Mouse (Mus musculus): ENCODE measurements around the gene Prkcz. TPM values are rescaled to one million over a fixed set of nuclear protein-coding genes. Genes with fewer than 3 reads are reported as not detected.

Prkcz gene
- 1 to 10 TPM; 1.1 to 2.1 TPM for total RNA-seq (2021)
- long read RNA-seq, experiment 1, partial matches to known transcripts, result 3 of 9 reads
- long read RNA-seq, experiment 1, other reads (novel, unspliced or antisense), result 2 of 9 reads
- long read RNA-seq, experiment 2, partial matches to known transcripts, result 3 of 7 reads
- long read RNA-seq, experiment 2, other reads (novel, unspliced or antisense), result 1 of 7 reads

DNA sequence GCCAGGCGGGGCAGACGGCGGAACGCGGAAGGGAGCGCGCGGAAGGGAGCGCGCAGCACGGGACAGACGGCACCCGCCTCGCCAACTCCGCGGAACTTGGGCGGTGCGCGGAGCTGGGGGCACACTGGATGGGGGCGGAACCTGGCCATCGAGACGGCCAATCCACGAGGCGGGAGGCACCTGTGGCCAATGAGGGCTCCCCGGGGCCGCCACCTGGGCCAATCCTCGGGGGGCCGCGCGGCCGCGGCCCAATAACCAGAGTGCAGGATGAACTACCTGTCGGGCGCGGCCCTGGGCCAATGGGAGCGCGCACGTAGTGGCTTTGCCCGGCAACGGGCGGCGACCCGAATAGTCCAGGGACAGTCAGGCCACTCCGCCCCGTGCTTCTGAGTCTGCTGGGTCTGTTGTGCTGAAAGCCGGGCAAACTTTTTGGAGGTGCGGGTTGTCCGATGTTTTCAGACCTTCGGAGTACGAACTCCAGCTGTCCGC, at the start of gene Prkcz:
Gene Prkcz (minus strand): TSS at position 59 of the 489 bp plus-strand sequence.
- DNase-seq, result peak; percentile 87
- Histone ChIP-seq H3K27ac (peak within 1 kb of the TSS; percentile 53), H3K4me3 (peak within 1 kb of the TSS; percentile 72)
- TF ChIP-seq CTCF (IDR thresholded peaks at IDR 0.05), result no peak
- intact Hi-C loops (cut with DNase I), result loop anchor here (10.0 kb wide), 1 partner anchor 343 kb away; the partner anchor contains the start of gene Ssu72

DNA sequence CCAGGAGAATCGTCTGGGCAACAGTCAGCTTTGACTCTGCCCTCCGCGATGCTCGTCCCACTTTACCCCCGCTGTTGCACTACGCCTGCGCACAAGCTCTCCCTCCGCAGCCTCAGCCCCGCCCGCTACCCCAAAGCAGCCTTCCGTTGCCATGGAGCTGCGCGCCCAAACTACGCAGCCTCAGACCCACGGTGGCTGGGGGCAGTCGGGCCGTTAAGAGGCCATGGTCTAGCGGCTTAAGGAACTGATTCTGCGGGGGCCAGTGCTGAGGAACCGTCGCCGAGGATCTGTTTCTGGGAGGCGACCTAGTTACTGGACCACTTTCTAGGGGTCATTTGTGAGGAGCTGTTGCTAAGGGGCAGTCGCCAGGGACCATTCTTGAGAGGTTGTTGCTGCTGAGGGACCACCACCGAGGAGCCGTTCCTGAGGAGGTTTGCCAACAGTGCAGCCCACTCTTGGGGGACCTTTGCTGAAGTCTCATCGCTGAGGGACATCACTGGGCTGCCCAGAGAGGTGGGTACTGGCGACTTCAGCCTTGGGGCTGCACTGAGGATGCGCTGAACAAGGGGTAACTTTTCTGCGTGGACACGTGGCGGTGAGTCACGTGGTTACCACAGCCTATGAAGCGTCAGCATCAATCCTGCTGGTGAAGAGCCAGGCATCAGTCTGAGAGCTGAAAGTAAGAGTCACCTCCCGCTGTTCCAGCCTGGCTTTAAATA, 48.1 kb upstream of the Prkcz start, which contains the start of gene Cfap74:
Gene Cfap74 (plus strand): TSS at position 133 of the 719 bp plus-strand sequence.
- Histone ChIP-seq H3K4me3 (peak within 1 kb of the TSS; percentile 78), H3K27ac (peak within 1 kb of the TSS; percentile 71)
- intact Hi-C loops (cut with DNase I), result loop anchor here (2.0 to 5.0 kb wide), 2 partner anchors 40 to 87 kb away; no protein-coding TSS in a partner anchor
- peak; percentile 88 for DNase-seq
- no peak for TF ChIP-seq CTCF (IDR thresholded peaks at IDR 0.05)

DNA sequence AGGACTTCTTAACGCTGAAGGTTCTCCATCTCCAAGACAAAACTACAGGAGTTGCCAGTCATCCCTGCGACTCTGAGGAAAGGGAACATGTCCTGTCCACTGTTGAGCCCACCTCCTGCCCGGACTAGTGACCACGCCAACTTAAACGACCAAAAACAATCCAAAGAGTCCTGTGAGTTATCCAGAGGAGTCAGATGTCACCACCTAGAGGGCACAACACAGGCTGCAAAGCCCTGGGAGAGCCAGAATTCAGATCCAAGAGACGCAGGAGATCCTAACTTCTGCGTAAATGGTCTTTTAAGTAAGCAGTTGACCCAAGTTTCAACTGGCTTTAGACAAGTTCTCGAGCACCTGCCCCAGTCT, 47.5 kb upstream of the Prkcz start:
- Histone ChIP-seq H3K27ac (peak overlapping the region; percentile 71), H3K4me3 (peak overlapping the region; percentile 78)
- intact Hi-C loops (cut with DNase I), result loop anchor here (2.0 to 5.0 kb wide), 2 partner anchors 40 to 86 kb away; no protein-coding TSS in a partner anchor
- DNase-seq, result no peak
- peak; percentile 53 for TF ChIP-seq CTCF (IDR thresholded peaks at IDR 0.05)

DNA sequence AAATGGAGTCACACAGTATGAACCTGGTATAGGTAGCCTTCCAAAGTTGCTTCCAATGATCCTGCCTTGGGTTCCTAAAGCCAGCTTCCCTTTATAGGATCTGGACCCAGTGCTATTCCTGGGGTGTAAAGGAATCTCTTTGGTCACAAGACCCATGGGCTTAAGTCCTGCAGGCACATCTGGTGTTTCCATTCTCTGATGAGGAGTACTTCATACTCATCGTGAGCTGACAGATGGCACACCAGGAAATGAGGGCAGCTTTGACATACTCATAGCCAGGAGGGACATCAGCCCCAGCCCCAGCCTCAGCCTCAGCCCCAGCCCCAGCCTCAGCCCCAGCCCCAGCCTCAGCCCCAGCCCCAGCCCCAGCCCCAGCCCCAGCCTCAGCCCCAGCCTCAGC, 41.3 kb upstream of the Prkcz start:
- no peak overlapping the region for H3K27ac ChIP-seq
- no peak for DNase-seq
- H3K4me3 ChIP-seq, result no peak overlapping the region
- no peak for TF ChIP-seq CTCF (IDR thresholded peaks at IDR 0.05)
- intact Hi-C loops (cut with DNase I), result no loop called here

DNA sequence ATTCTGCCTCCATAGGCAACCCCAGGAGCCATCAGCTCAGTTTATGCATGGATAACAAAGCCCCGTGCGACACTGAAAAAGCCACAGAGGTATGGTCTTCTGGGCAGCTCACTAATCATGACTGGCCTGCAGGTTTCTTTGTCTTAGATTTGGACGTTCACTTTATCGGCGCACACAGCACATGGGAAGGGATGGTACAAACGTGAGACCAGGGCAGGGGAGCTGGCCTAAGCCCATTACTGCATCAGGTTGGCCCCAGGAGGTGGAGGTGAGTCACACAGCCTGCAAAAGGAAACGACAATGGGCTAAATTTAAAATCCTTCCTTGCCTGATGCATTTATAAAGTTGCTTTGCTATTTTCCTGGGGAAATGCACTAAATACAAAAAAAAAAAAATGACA, 40.0 kb upstream of the Prkcz start:
- no peak overlapping the region for H3K27ac ChIP-seq
- TF ChIP-seq CTCF (IDR thresholded peaks at IDR 0.05), result no peak
- H3K4me3 ChIP-seq, result no peak overlapping the region
- intact Hi-C loops (cut with DNase I), result no loop called here
- no peak for DNase-seq

DNA sequence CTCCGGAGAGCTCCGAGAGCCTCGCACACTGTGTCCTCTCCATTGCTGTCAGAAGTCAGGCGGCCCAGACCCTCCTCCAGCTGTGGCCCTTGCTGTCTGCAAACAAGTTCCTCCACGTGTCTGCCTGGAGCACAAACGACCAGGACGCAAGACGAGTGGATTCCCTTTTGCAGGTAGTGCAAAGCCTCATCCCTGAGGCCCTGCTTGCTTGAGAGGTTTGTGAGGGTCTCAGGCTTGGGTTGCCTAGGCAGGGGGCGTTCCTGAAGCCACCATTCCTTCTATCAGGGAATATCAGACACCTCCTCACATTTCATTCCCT, 37.0 kb upstream of the Prkcz start:
- no peak overlapping the region for H3K27ac ChIP-seq
- TF ChIP-seq CTCF (IDR thresholded peaks at IDR 0.05), result no peak
- H3K4me3 ChIP-seq, result peak overlapping the region; percentile 65
- intact Hi-C loops (cut with DNase I), result no loop called here
- no peak for DNase-seq

DNA sequence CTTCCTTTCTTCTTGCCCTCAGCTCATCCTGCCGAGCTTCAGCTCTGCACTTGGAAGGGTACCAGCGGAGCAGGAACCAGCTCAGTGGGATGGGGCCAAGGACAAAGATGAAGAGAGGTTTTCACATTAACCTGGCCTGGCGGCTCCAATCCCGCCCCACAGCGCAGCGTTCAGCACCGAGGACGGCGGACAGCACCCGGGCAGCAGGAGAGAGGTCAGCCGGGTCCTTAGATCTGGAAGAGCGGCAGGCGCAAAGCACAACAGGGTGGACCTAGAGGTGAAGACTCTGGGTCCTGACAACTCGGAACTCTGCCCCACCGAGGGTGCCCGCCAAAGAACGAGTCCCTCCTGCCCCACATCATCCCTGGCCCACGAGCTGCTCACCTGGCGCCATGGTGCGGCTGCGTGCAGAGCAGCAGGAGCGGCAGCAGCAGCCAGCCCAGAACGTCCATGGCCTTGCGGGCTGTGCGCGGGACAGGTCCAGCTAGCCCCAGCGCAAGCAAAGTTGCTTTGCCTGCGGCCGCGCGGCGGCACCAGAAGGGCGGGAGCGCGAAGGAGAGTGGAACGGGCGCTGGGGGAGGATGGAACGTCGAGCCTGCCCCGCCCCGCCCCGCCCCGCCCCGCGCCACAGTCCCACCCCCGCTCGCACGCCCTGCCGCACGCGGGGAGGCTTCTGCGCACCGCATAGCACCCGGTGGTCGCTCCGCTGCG, 36.5 kb upstream of the Prkcz start, which contains the start of gene Gabrd:
Gene Gabrd (minus strand): TSS at position 602 of the 711 bp plus-strand sequence.
- DNase-seq, result peak; percentile 70
- Histone ChIP-seq H3K4me3 (peak within 1 kb of the TSS; percentile 65), H3K27ac (no peak within 1 kb of the TSS)
- no peak for TF ChIP-seq CTCF (IDR thresholded peaks at IDR 0.05)
- intact Hi-C loops (cut with DNase I), result no loop called here

DNA sequence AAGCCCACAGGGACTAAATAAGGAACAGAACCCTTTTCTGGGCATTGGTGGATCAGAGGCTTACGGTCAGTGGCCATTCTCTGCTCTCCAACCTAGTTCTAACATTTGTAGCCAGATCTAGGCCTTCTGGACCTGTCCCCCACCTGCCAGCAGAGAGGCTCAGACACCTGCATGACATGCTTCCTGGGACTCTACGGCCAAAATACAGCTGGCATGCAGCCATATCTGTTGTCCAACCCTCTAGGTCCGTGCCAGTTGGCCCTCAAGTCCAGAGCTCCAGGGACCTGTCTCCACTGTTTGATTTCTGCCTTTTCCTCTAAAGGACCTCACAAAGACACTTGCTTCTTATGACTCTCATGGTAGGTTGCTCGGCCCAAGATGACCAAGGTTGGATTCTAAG, 35.6 kb upstream of the Prkcz start:
- H3K4me3 ChIP-seq, result no peak overlapping the region
- TF ChIP-seq CTCF (IDR thresholded peaks at IDR 0.05), result no peak
- intact Hi-C loops (cut with DNase I), result no loop called here
- no peak overlapping the region for H3K27ac ChIP-seq
- no peak for DNase-seq

DNA sequence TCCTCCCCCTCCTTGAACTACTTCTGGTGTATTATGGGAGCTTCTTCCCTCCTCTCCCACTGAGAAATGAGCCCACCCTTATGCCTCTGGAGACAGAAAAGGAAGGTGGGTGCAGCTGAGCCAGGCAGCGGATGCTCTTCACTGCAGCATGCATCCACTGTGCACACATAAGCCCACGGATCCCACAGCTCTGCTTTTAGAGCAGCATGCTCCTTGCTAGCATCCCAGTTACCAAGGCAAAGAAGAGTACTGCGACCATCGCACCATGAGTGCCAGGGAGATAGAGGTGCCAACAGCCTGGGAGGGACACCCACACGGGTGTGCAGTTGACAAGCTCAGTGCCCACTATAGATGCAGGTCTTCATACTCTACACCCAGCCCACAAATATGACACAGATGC, 34.3 kb upstream of the Prkcz start:
- intact Hi-C loops (cut with DNase I), result no loop called here
- Histone ChIP-seq H3K4me3 (no peak overlapping the region), H3K27ac (no peak overlapping the region)
- DNase-seq, result no peak
- TF ChIP-seq CTCF (IDR thresholded peaks at IDR 0.05), result no peak

DNA sequence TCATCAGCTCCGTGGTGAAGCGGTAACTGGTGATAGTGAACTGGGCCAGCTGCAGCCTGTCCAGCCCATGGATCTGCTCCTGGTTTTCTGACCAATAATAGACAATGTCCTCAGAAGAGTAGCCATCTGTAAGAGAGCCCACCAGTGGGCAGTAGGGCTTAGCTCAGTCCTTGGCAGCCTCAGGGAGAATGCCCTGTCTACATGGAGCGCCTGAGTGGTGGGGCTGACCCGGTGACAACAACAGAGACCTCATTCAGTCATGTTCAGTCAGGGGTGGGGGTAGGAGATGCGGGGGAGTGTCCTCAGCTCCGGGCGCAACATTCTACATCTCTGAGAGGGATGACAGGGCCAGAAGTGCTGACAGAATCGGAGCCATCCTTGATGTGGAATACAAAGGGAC, 26.0 kb upstream of the Prkcz start:
- Histone ChIP-seq H3K4me3 (no peak overlapping the region), H3K27ac (no peak overlapping the region)
- TF ChIP-seq CTCF (IDR thresholded peaks at IDR 0.05), result no peak
- no peak for DNase-seq
- intact Hi-C loops (cut with DNase I), result no loop called here

DNA sequence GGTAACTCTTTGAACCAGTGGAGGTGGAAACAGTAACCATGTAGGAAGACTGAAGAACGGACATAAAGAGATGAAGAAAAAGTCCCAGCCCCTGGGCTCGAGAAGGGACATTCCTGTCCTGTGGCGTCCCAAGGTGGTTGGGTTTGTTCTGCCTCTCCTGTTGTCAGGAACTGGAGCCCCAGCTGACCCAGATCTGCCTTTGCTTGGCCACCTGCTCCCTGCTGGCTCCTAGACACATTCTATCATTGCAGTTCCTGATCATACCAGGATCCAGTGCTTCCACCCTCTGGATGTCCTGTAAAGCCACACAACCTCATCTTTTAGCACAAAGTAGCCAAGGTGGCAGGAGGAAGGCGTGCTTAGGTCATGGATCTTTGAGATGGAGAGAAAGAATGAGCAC, 22.2 kb upstream of the Prkcz start:
- no peak for DNase-seq
- intact Hi-C loops (cut with DNase I), result no loop called here
- Histone ChIP-seq H3K27ac (no peak overlapping the region), H3K4me3 (no peak overlapping the region)
- no peak for TF ChIP-seq CTCF (IDR thresholded peaks at IDR 0.05)

DNA sequence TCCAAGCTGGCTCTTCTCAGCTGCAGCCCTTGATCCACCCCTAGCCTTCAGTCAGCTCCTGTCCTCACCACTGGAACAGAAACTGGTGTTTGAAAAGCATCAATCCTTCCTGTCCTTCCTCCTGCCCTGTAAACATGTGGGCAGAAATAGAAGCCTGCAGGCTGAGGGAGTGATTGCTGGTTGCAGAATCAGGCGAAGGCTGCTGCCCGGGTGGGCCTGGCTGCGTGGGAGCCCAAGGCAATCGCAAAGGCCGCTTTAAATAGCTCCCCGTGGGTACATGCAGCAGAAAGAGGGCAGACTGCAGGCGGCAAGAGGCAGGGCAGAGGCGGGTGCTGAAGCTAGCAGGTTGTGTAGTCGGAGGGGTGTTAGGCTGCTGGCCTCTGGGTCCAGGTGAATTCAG, 21.6 kb upstream of the Prkcz start:
- Histone ChIP-seq H3K4me3 (no peak overlapping the region), H3K27ac (no peak overlapping the region)
- intact Hi-C loops (cut with DNase I), result no loop called here
- TF ChIP-seq CTCF (IDR thresholded peaks at IDR 0.05), result no peak
- no peak for DNase-seq

DNA sequence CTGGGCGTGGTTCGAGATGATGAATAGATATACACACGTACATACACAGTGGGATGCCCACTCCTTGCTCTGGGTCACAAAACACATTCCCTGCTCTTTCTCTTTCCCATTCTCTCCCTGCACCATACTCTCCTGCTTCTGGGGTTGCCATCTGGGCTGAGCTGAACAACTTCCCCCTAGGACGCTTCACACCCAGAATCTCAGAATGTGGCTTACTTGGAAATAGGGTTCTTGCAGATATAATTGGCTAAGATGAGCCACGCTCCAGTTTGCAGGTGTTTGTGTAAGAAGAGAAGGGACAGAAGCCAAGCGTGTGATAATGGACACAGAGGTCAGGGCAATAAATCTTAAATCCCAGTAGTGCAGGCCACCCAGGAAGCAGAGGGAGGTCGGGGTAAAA, 20.8 kb upstream of the Prkcz start:
- TF ChIP-seq CTCF (IDR thresholded peaks at IDR 0.05), result no peak
- H3K4me3 ChIP-seq, result no peak overlapping the region

More for the DNA sequence above, 20.8 kb upstream of the Prkcz start:
- no peak for DNase-seq
- no peak overlapping the region for H3K27ac ChIP-seq
- intact Hi-C loops (cut with DNase I), result no loop called here

All from gastrocnemius, adult 2 months (tissue).